Mouse (Mus musculus) erythroblast, embryonic 14.5 days (primary cell): Measurements from ENCODE around the gene Mcrip2.

Source experiments
- GATA1 ChIP-seq: IDR thresholded peaks from 2 replicates; pipeline ENCODE4 v1.6.1; 2012; ENCODE audit warnings: low read length, inconsistent platforms, mixed read lengths
- TAL1 ChIP-seq: IDR thresholded peaks from 3 replicates; pipeline ENCODE4 v1.6.1; 2012; ENCODE audit warnings: low read length, inconsistent platforms, mixed read lengths

DNA sequence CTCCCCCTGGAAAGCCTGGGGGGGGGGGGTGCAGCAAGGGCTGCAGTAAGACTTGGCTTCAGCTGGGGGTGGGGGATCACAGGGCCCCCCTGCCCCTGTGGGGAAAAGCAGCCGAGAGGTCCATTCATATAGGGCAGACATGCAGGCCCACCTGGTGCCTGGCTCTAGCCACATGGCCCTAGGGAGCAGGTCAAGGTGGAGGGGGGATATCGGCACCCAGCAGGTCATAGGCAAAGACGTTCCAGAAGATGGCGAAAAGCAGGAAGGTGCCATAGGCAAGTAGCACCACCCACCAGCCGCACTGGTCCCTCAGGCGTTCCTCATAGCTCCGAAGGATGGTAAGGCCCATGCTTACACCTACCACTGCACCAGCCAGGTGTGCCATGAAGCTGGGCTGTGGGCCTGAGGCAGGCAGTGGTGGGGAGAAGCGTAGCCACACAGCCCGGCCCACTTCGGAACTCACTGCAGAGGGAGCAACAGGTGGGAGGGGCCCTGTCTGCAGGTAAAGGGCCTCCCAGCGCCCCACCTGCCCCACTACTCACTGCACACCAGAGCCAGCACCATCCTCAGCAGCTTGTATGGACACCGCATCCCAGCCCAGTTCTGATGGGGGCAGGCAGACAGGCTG is 33.9 kb downstream of the Mcrip2 start:
- no peak for TF ChIP-seq GATA1
- no peak for TF ChIP-seq TAL1
